In genomic region chr2:112348246-112348645, GRCm38 (mm10) we compare ENCODE assay signal across 34 mouse cellular contexts.
"Had no signal": no experiment of that assay in that cellular context is flagged by ENCODE, and none has a peak within 500 bp of the region (broad histone marks: within the 10 kb centered on the region; RNA-seq: fewer than 3 reads in every experiment).

No protein-coding gene starts in this region.

- DNase-seq: heart, postnatal 10 days; heart, postnatal 14 days; heart, postnatal 36 days; heart, postnatal 4 days; kidney, adult 11 months; kidney, adult 18-20 months; kidney, adult 2 months; kidney, adult 8-10 months; kidney, adult 9 months; kidney, postnatal 10 days; kidney, postnatal 14 days; kidney, postnatal 25 days; kidney, postnatal 36 days; kidney, postnatal 4 days; layer of hippocampus, adult 9-11 months; layer of hippocampus, postnatal 36 days had no signal

- H3K4me3 ChIP-seq: heart, embryonic 10.5 days; heart, embryonic 12.5 days; heart, embryonic 13.5 days; heart, embryonic 15.5 days; hindbrain, embryonic 10.5 days; hindbrain, embryonic 12.5 days; hindbrain, embryonic 13.5 days; hindbrain, embryonic 15.5 days; intestine, embryonic 15.5 days; kidney, embryonic 15.5 days; layer of hippocampus, adult 2 months had no signal

- H3K4me2 ChIP-seq: heart, embryonic 12.5 days; heart, embryonic 13.5 days; heart, embryonic 15.5 days; hindbrain, embryonic 12.5 days; hindbrain, embryonic 13.5 days; hindbrain, embryonic 14.5 days; hindbrain, embryonic 15.5 days; intestine, embryonic 15.5 days; kidney, embryonic 15.5 days had no signal

- H3K9me3 ChIP-seq: heart, embryonic 10.5 days; heart, embryonic 12.5 days; heart, embryonic 13.5 days; heart, embryonic 15.5 days; hindbrain, embryonic 10.5 days; hindbrain, embryonic 12.5 days; hindbrain, embryonic 13.5 days; hindbrain, embryonic 15.5 days; intestine, embryonic 15.5 days; kidney, embryonic 15.5 days had no signal

- H3K9ac ChIP-seq: heart, embryonic 12.5 days; heart, embryonic 13.5 days; heart, embryonic 15.5 days; hindbrain, embryonic 12.5 days; hindbrain, embryonic 13.5 days; hindbrain, embryonic 14.5 days; hindbrain, embryonic 15.5 days; intestine, embryonic 15.5 days; kidney, embryonic 15.5 days had no signal

- ATAC-seq: hindbrain, embryonic 16.5 days; hindbrain, postnatal 0 days; inflammation-experienced regulatory T-cells, adult 6 months; intestine, embryonic 15.5 days; intestine, embryonic 16.5 days; intestine, postnatal 0 days had no signal

- H3K27me3 ChIP-seq: heart, embryonic 12.5 days; heart, embryonic 13.5 days; heart, embryonic 15.5 days; hindbrain, embryonic 12.5 days; hindbrain, embryonic 13.5 days; hindbrain, embryonic 15.5 days; intestine, embryonic 15.5 days; kidney, embryonic 15.5 days had no signal

- H3K27ac ChIP-seq: heart, embryonic 10.5 days; heart, embryonic 13.5 days; heart, embryonic 15.5 days; hindbrain, embryonic 10.5 days; hindbrain, embryonic 12.5 days; hindbrain, embryonic 13.5 days; hindbrain, embryonic 14.5 days; hindbrain, embryonic 15.5 days; hindbrain, postnatal 0 days; intestine, embryonic 15.5 days; kidney, embryonic 15.5 days; kidney, postnatal 0 days; layer of hippocampus, adult 2 months had no signal

- H3K4me1 ChIP-seq: heart, embryonic 10.5 days; heart, embryonic 12.5 days; heart, embryonic 13.5 days; heart, embryonic 15.5 days; hindbrain, embryonic 10.5 days; hindbrain, embryonic 12.5 days; hindbrain, embryonic 13.5 days; hindbrain, embryonic 15.5 days; intestine, embryonic 15.5 days; kidney, embryonic 15.5 days had no signal
